Mouse (Mus musculus) kidney, adult 2 months (tissue): ENCODE measurements at regions not wholly inside any gene's neighbourhood (a gene's known extent, or its start where the extent isn't known, plus 50 kb on each side); places are given as distances from the start of the nearest gene placed in this dataset.
A peak's percentile ranks its signal among the peaks of the same experiment; 100 is the strongest.

Experiments used
- DNase-seq: peaks from one replicate; pipeline ENCODE4 v3.0.0; 2021
- H3K27ac ChIP-seq: fragments of 200-500 bp; 2 replicates; pipeline ENCODE4 v1.5.1; 2012; ENCODE audit warnings: low read depth, low read length, control low read depth, inconsistent platforms; ENCODE audit not compliant: insufficient read depth
- H3K27me3 ChIP-seq: fragments of 200-500 bp; replicated peaks from 2 replicates; pipeline ENCODE4 v1.6.1; 2012; ENCODE audit warnings: mild to moderate bottlenecking, moderate library complexity, low read length, inconsistent platforms; ENCODE audit not compliant: control insufficient read depth, insufficient read depth
- H3K36me3 ChIP-seq: fragments of 200-500 bp; 2 replicates; pipeline ENCODE4 v1.6.1; 2012; ENCODE audit warnings: mild to moderate bottlenecking, moderate library complexity, low read length, inconsistent platforms; ENCODE audit not compliant: control insufficient read depth, insufficient read depth
- H3K4me1 ChIP-seq: fragments of 200-500 bp; 2 replicates; pipeline ENCODE4 v1.6.1; 2011; ENCODE audit warnings: low read length; ENCODE audit not compliant: control insufficient read depth, insufficient read depth
- H3K4me3 ChIP-seq: fragments of 200-500 bp; 2 replicates; pipeline ENCODE4 v1.5.1; 2011; ENCODE audit warnings: mild to moderate bottlenecking, low read depth, low read length, control low read depth; ENCODE audit not compliant: insufficient read depth
- CTCF ChIP-seq: fragments of 200-500 bp; conservative IDR thresholded peaks from 2 replicates; pipeline ENCODE4 v1.5.1; 2011; ENCODE audit warnings: low read depth, mild to moderate bottlenecking, control low read depth, low read length, moderate library complexity, mixed read lengths; ENCODE audit not compliant: insufficient read depth, insufficient read length
- POLR2A ChIP-seq: fragments of 200-500 bp; IDR thresholded peaks from one replicate; pipeline ENCODE4 v1.6.1; 2011; ENCODE audit warnings: low read depth, low read length, control low read depth
- WGBS: fragments of 180-500 bp; shearing (Covaris S2); methylation state at CpG from one replicate; pipeline ENCODE4 v1.1.7; 2018; 5-methylcytosine and 5-hydroxymethylcytosine counted together

DNA sequence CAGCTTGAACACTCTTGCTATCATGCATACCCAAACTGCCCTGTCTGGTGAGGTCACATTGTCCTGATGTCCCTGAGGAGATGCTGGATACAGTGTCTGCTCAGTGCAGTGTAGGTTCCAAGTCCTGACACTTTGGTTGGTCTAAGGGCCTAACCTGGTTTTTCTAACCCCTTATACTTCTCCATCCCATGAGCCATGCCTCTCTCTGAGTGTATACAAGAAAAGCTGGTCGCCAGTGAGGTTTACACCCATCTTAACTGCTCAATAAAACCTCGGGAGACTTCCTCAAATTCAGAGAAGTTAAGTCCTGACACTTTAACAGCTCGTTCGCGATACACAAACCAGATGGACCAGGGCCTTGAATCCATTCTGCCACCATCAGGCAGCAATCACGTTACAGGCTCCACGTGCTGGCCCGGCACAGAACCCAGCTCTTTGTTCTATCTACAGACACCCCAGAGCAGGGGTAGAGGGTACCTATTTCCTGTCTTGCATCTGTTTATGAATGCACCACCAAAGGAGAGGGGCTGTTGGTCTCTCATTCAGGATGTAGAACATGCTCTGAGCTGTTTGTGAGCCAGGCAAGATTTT is 320.0 kb upstream of the Tbx3 start:
- WGBS, result 34% methylated on average over 8 of the region's 8 CpGs
- no peaks in the 10 kb centered on the region for H3K36me3 ChIP-seq
- no peak for DNase-seq
- no peak overlapping the region for H3K4me3 ChIP-seq
- H3K27ac ChIP-seq, result no peak overlapping the region
- TF ChIP-seq POLR2A (no peak), CTCF (no peak)
- no peaks in the 10 kb centered on the region for H3K27me3 ChIP-seq
- H3K4me1 ChIP-seq, result no peaks in the 10 kb centered on the region

GRCm38 (mm10) chr5:119355471-119355870 is 315.0 kb upstream of the Tbx3 start:
- H3K27ac ChIP-seq, result no peak overlapping the region
- no peak for TF ChIP-seq POLR2A
- TF ChIP-seq CTCF, result no peak
- H3K27me3 ChIP-seq, result no peaks in the 10 kb centered on the region
- DNase-seq, result no peak
- H3K4me1 ChIP-seq, result no peaks in the 10 kb centered on the region
- no peak overlapping the region for H3K4me3 ChIP-seq
- H3K36me3 ChIP-seq, result no peaks in the 10 kb centered on the region
- 91% methylated on average over 10 of the region's 10 CpGs for WGBS

GRCm38 (mm10) chr5:119356051-119356450 is 314.4 kb upstream of the Tbx3 start:
- H3K4me3 ChIP-seq, result no peak overlapping the region
- DNase-seq, result peak; percentile 38
- H3K27me3 ChIP-seq, result no peaks in the 10 kb centered on the region
- H3K36me3 ChIP-seq, result no peaks in the 10 kb centered on the region
- 34% methylated on average over 5 of the region's 5 CpGs for WGBS
- no peak overlapping the region for H3K27ac ChIP-seq
- TF ChIP-seq CTCF (no peak), POLR2A (no peak)
- no peaks in the 10 kb centered on the region for H3K4me1 ChIP-seq

DNA sequence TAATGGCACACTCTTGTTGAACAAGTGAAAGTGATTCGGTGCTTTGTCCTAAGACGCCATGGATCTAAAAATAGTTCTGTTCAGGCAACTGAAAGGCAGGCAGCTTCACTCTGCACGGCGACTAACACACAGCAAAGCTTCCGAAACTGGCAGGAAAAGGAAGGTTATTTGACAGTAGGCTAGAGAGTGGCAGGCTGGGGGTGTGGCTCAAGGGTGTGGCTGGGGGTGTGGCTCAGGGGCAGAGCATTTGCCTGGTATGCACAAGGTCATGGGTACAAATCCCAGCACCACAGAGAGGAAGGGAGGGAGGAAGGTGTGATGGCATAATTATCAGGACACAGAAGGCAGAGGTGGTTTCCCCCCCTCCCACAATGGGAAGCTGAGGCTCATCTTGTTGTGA is 310.8 kb upstream of the Tbx3 start:
- Histone ChIP-seq H3K4me3 (no peak overlapping the region), H3K4me1 (no peaks in the 10 kb centered on the region), H3K27me3 (no peaks in the 10 kb centered on the region), H3K27ac (no peak overlapping the region), H3K36me3 (no peaks in the 10 kb centered on the region)
- 40% methylated on average over 5 of the region's 5 CpGs for WGBS
- no peak for DNase-seq
- TF ChIP-seq CTCF (no peak), POLR2A (no peak)

GRCm38 (mm10) chr5:119360351-119360750 is 310.1 kb upstream of the Tbx3 start:
- Histone ChIP-seq H3K4me1 (no peaks in the 10 kb centered on the region), H3K36me3 (no peaks in the 10 kb centered on the region), H3K4me3 (no peak overlapping the region), H3K27ac (no peak overlapping the region), H3K27me3 (no peaks in the 10 kb centered on the region)
- DNase-seq, result no peak
- TF ChIP-seq CTCF (no peak), POLR2A (no peak)
- 92% methylated on average over 2 of the region's 2 CpGs for WGBS

DNA sequence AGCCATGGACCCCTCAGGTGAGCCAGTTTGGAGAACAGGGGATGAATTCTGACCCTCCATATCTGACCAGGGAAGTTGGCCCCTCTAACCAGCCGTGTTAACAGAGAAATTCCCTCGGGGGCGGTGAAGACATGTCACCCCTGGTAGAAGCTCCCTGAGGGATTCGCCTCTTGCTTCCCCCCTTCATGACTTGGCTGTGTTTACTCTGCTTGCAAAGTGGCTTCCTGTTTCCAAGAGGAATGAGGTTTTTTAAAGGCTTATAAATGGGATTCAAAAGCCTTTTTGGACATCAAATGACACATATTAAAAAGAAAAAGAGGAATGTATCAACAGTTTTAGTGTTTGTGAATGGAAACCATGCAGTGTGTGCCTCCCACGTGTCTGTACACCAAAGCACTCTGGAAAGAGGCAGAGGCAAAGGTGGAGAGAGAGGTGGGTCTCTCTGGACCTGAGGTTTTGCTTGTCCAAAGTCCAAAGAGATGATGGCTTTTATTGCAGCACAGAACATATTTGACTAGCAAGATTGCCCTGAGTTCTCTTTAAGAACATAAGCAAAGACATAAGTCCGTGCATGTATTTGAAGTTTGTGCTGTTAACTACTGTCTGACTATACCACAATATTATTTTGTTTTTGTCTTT is 308.9 kb upstream of the Tbx3 start:
- TF ChIP-seq CTCF, result no peak
- no peak for TF ChIP-seq POLR2A
- no peaks in the 10 kb centered on the region for H3K4me1 ChIP-seq
- no peaks in the 10 kb centered on the region for H3K36me3 ChIP-seq
- WGBS, result 57% methylated on average over 6 of the region's 6 CpGs
- no peak overlapping the region for H3K27ac ChIP-seq
- no peaks in the 10 kb centered on the region for H3K27me3 ChIP-seq
- H3K4me3 ChIP-seq, result no peak overlapping the region
- DNase-seq, result peak; percentile 47

- no peaks in the 10 kb centered on the region for H3K27me3 ChIP-seq
- H3K27ac ChIP-seq, result no peak overlapping the region
- no peaks in the 10 kb centered on the region for H3K36me3 ChIP-seq
- H3K4me1 ChIP-seq, result no peaks in the 10 kb centered on the region
- TF ChIP-seq CTCF, result no peak
- TF ChIP-seq POLR2A, result no peak
- no peak for DNase-seq
- no peak overlapping the region for H3K4me3 ChIP-seq
- WGBS, result 74% methylated on average over 12 of the region's 12 CpGs
These were observed 308.0 kb upstream of the Tbx3 start for GRCm38 (mm10) chr5:119362452-119362851.
